Mouse (Mus musculus) ES-Bruce4 (cell line): ENCODE measurements around the gene Slc25a41. TPM values are rescaled to one million over a fixed set of nuclear protein-coding genes. Genes with fewer than 3 reads are reported as not detected.
A peak's percentile ranks its signal among the peaks of the same experiment; 100 is the strongest.
"Not testable (repeated sequence)": the region's sequence is repeated elsewhere in the genome, so short reads cannot be mapped to it uniquely, and the experiment has no call there.

ENCODE experiments used
- H3K27ac ChIP-seq: 2 replicates; pipeline ENCODE4 v1.5.1; 2012; ENCODE audit warnings: low read length, inconsistent platforms; ENCODE audit not compliant: insufficient read depth
- H3K27me3 ChIP-seq: 2 replicates; pipeline ENCODE4 v1.6.1; 2012; ENCODE audit warnings: mild to moderate bottlenecking, low read length, inconsistent platforms; ENCODE audit not compliant: control insufficient read depth, poor library complexity, insufficient read depth, severe bottlenecking
- H3K36me3 ChIP-seq: 2 replicates; pipeline ENCODE4 v1.6.1; 2012; ENCODE audit warnings: inconsistent platforms, mild to moderate bottlenecking, low read length, moderate library complexity; ENCODE audit not compliant: control insufficient read depth, poor library complexity, insufficient read depth, severe bottlenecking
- H3K4me1 ChIP-seq: one replicate; pipeline ENCODE4 v1.8.1; 2011; ENCODE audit warnings: low read length; ENCODE audit not compliant: control insufficient read depth, insufficient read depth
- H3K4me3 ChIP-seq: 2 replicates; pipeline ENCODE4 v1.5.1; 2011; ENCODE audit warnings: low read depth, mild to moderate bottlenecking, low read length
- H3K9ac ChIP-seq: 2 replicates; pipeline ENCODE4 v1.6.1; 2012; ENCODE audit warnings: low read depth, mild to moderate bottlenecking, inconsistent platforms; ENCODE audit not compliant: poor library complexity, severe bottlenecking
- H3K9me3 ChIP-seq: replicated peaks from 2 replicates; pipeline ENCODE4 v1.6.1; 2012; ENCODE audit warnings: mild to moderate bottlenecking, low read length, inconsistent platforms; ENCODE audit not compliant: control insufficient read depth, poor library complexity, insufficient read depth, severe bottlenecking
- CTCF ChIP-seq: IDR thresholded peaks from one replicate; pipeline ENCODE4 v1.8.1; 2011; ENCODE audit warnings: low read depth, low read length
- EP300 ChIP-seq: IDR thresholded peaks from 2 replicates; pipeline ENCODE4 v1.6.1; 2011; ENCODE audit warnings: low read depth, low read length; ENCODE audit not compliant: insufficient read depth
- POLR2A ChIP-seq: IDR thresholded peaks from one replicate; pipeline ENCODE4 v1.8.1; 2011; ENCODE audit warnings: low read length; ENCODE audit not compliant: insufficient read depth
- polyA plus RNA-seq: library from polyadenylated mRNA; stranded (reverse); fragments of >200 nt; gene quantifications from 2 replicates; pipeline ENCODE4 v1.2.4, GENCODE M21; 2011; ENCODE audit warnings: low read depth; ENCODE audit not compliant: missing spikeins, insufficient read depth, insufficient read length

Gene Slc25a41
- polyA plus RNA-seq, 1 experiment, result not detected

DNA sequence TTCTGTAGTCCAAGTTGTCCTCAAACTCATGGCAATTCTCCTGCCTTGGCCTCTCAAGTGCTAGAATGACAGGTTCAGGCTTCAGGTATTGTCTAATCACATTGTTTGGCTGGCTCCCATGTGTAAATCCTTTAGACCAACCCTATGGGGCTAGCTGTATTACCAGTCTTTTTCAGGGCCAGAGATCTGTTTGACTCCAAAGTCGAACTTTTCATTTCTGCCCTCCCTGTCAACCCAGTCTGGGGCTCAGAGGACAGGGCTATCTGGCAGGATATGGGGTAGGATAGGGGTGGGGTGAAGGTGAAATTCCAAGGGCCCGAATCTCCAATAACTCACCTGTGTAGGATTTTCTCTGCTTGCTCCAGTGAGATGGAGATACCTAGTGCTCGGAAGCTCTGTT is 14.8 kb upstream of the Slc25a41 start:
- Histone ChIP-seq H3K27me3 (no peaks in the 10 kb centered on the region), H3K9me3 (no peaks in the 10 kb centered on the region), H3K27ac (no peak overlapping the region), H3K36me3 (no peaks in the 10 kb centered on the region), H3K9ac (no peak overlapping the region), H3K4me3 (no peak overlapping the region), H3K4me1 (peaks cover 5% of the 10 kb centered on the region)
- TF ChIP-seq CTCF (no peak), POLR2A (no peak), EP300 (no peak)

DNA sequence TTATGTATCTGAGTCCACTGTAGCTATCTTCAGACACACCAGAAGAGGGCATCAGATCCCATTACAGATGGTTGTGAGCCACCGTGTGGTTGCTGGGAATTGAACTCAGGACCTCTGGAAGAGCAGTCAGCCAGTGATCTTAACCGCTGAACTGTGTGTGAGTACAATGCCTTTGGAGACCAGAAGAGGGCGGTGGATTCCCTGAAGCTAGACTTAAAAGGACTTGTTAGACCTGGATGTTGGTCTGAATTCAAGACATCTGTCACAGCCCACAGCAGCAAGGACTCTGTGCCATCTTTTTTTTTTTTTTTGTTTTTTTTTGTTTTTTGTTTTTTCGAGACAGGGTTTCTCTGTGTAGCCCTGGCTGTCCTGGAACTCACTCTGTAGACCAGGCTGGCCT is 10.2 kb upstream of the Slc25a41 start:
- H3K9me3 ChIP-seq, H3K27me3 ChIP-seq, H3K36me3 ChIP-seq, H3K9ac ChIP-seq, H3K27ac ChIP-seq, H3K4me3 ChIP-seq, H3K4me1 ChIP-seq: not testable (repeated sequence)
- peak; percentile 10 for TF ChIP-seq CTCF

DNA sequence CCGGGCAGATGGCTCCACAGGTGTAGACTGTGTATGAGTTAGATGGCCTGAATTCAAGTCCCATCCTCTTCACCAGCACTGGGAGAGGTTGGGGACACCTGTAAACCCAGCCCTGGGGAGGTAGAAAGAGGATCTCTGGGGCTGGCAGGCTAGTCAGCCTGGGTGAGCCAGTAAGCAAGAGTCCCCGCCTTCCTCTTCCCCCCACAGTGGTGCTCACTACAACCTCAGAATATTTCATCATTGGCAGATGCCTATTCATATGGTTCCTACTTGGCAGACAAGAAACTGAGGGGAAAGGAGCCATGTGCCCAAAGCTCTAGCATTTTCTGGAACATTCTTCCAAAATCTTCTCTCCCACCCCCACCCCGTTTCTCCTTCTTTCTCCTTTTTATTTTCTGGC is 7.4 kb upstream of the Slc25a41 start:
- H3K4me3 ChIP-seq, result no peak overlapping the region
- peaks cover 2% of the 10 kb centered on the region for H3K4me1 ChIP-seq
- TF ChIP-seq EP300 (no peak), CTCF (no peak), POLR2A (no peak)
- H3K27me3 ChIP-seq, result no peaks in the 10 kb centered on the region
- H3K9ac ChIP-seq, result no peak overlapping the region
- H3K9me3 ChIP-seq, result no peaks in the 10 kb centered on the region
- no peaks in the 10 kb centered on the region for H3K36me3 ChIP-seq
- H3K27ac ChIP-seq, result no peak overlapping the region

DNA sequence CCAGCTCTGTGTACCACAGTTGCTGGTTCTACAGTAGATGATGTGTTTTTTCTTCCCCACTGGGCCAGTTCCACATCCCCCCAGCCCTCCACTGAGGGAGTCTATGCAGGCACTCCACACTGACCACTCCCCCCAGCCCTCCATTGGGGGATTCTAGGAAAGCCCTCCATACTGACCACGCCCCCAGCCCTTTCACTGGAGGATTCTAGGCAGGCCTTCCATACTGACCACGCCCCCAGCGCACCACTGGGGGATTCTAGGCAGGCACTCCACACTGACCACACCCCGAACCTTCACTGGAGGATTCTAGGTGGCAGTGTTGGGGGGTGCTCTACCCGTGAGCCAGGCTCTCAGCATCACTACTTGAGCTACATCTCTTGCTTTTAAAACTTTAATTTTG is 6.0 kb upstream of the Slc25a41 start:
- TF ChIP-seq EP300, result no peak
- no peak for TF ChIP-seq POLR2A
- no peak for TF ChIP-seq CTCF
- Histone ChIP-seq H3K36me3 (no peaks in the 10 kb centered on the region), H3K9ac (no peak overlapping the region), H3K4me1 (peaks cover 2% of the 10 kb centered on the region), H3K27me3 (no peaks in the 10 kb centered on the region), H3K27ac (no peak overlapping the region), H3K9me3 (no peaks in the 10 kb centered on the region), H3K4me3 (peak overlapping the region; percentile 26)

DNA sequence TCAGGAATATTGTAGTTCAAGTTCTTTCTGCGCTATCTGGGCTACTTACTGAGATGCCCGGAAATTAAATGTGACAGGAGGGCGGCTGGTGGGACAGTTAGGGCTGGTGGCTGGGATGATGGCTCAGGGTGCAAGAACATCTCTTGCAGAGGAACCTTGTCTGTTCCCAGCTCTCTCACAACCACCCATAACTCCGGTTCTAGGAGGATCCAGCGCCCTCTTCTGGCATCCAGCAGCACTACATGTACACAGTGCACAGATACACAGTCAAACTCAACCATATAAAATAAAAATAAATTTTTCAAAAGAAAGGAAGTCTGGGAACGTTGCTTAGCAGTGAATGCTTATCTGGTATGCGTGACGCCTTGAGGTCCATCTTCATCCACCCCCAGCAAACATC is 2.5 kb downstream of the Slc25a41 start:
- no peaks in the 10 kb centered on the region for H3K9me3 ChIP-seq
- H3K36me3 ChIP-seq, result no peaks in the 10 kb centered on the region
- H3K27ac ChIP-seq, result no peak overlapping the region
- H3K9ac ChIP-seq, result peak overlapping the region; percentile 17; the same call in 1 of the 2 replicates
- no peaks in the 10 kb centered on the region for H3K4me1 ChIP-seq
- no peaks in the 10 kb centered on the region for H3K27me3 ChIP-seq
- peak overlapping the region; percentile 32; the same call in 1 of the 2 replicates for H3K4me3 ChIP-seq
- TF ChIP-seq CTCF (peak; percentile 77), POLR2A (no peak), EP300 (no peak)

DNA sequence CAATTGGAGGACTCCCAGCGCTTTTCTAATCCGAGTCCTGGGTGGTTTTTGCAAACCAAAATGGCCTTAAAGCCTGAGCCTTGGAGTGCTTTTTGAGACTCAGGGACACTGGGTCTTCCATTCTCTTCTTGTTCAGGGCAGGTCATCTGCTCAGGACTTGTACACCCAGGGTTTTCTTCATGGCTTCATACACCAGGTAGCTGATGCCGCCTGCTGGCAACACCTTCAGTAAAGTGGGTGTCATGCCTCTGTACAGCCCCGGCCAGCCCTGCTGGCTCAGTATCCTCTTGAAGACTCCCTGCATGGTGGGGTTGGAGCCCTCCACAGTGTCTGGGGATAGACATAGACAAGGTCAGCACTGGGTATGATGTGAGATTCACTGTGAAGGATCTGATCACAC is 8.6 kb downstream of the Slc25a41 start:
- Histone ChIP-seq H3K27me3 (no peaks in the 10 kb centered on the region), H3K9me3 (no peaks in the 10 kb centered on the region), H3K4me1 (no peaks in the 10 kb centered on the region), H3K36me3 (peaks cover 9% of the 10 kb centered on the region), H3K9ac (peak overlapping the region; percentile 93), H3K4me3 (peak overlapping the region; percentile 88), H3K27ac (no peak overlapping the region; the same call in 1 of the 2 replicates)
- no peak for TF ChIP-seq EP300
- TF ChIP-seq POLR2A, result no peak
- TF ChIP-seq CTCF, result no peak
